Mouse (Mus musculus): ENCODE data around the gene Proser3. TPM values are rescaled to one million over a fixed set of nuclear protein-coding genes. Genes with fewer than 3 reads are reported as not detected.

Proser3 gene
- polyA plus RNA-seq, 1 experiment, result 3.8 TPM

GRCm38 (mm10) chr7:30525954-30526353 lies 26.1 kb downstream of the Proser3 start:
- Histone ChIP-seq H3K4me2 (ENCODE audit: low read depth) (peak overlapping the region; percentile 13), H3K36me3 (ENCODE audit: control insufficient read depth, insufficient read depth) (peaks cover 10% of the 10 kb centered on the region), H3K79me2 (ENCODE audit: control insufficient read depth, insufficient read depth) (no peaks in the 10 kb centered on the region), H3K27me3 (ENCODE audit: control insufficient read depth, insufficient read depth, insufficient read length) (no peaks in the 10 kb centered on the region), H3K4me3 (no peak overlapping the region), H3ac (ENCODE audit: control insufficient read depth, insufficient read length) (no peak overlapping the region)
- TF ChIP-seq REST (IDR thresholded peaks at IDR 0.05; ENCODE audit: insufficient read depth, insufficient read length) (no peak), CEBPB (IDR thresholded peaks at IDR 0.05; ENCODE audit: insufficient read depth, poor library complexity, severe bottlenecking) (no peak), USF1 (IDR thresholded peaks at IDR 0.05; ENCODE audit: low read depth) (peak; percentile 3)

- Histone ChIP-seq H3ac (ENCODE audit: control insufficient read depth, insufficient read length) (no peak overlapping the region), H3K79me2 (ENCODE audit: control insufficient read depth, insufficient read depth) (no peaks in the 10 kb centered on the region), H3K27me3 (ENCODE audit: control insufficient read depth, insufficient read depth, insufficient read length) (no peaks in the 10 kb centered on the region), H3K4me2 (ENCODE audit: low read depth) (peak overlapping the region; percentile 15), H3K4me3 (no peak overlapping the region), H3K36me3 (ENCODE audit: control insufficient read depth, insufficient read depth) (peaks cover 7% of the 10 kb centered on the region)
- no peak for TF ChIP-seq MYOG (IDR thresholded peaks at IDR 0.05; ENCODE audit: control insufficient read depth in 1 of 3, insufficient read depth in 1 of 3, insufficient read length in 2 of 3, low read depth in 2 of 3)
- no peak for TF ChIP-seq POLR2AphosphoS2 (IDR thresholded peaks at IDR 0.05; ENCODE audit: insufficient read length, low read depth)
- peak; percentile 14 for TF ChIP-seq POLR2A (IDR thresholded peaks at IDR 0.05; ENCODE audit: insufficient read length, low read depth)
- TF ChIP-seq USF1 (IDR thresholded peaks at IDR 0.05; ENCODE audit: low read depth), result no peak
- TF ChIP-seq CEBPB (IDR thresholded peaks at IDR 0.05; ENCODE audit: insufficient read depth, poor library complexity, severe bottlenecking), result peak; percentile 96
These were observed 27.6 kb downstream of the Proser3 start for GRCm38 (mm10) chr7:30524487-30524886.

GRCm38 (mm10) chr7:30522871-30523270 lies 29.2 kb downstream of the Proser3 start:
- H3K4me3 ChIP-seq, result no peak overlapping the region
- H3K4me2 ChIP-seq (ENCODE audit: low read depth), result peak overlapping the region; percentile 38
- no peak overlapping the region for H3ac ChIP-seq (ENCODE audit: control insufficient read depth, insufficient read length)
- TF ChIP-seq MYOD1 (IDR thresholded peaks at IDR 0.05; ENCODE audit: control insufficient read depth in 1 of 3, insufficient read length in 2 of 3, low read depth in 2 of 3) (no peak), E2F4 (IDR thresholded peaks at IDR 0.05; ENCODE audit: insufficient read depth) (no peak), USF1 (IDR thresholded peaks at IDR 0.05; ENCODE audit: low read depth) (no peak), POLR2AphosphoS2 (IDR thresholded peaks at IDR 0.05; ENCODE audit: insufficient read length, low read depth) (no peak)
- H3K36me3 ChIP-seq (ENCODE audit: control insufficient read depth, insufficient read depth), result no peaks in the 10 kb centered on the region
- no peaks in the 10 kb centered on the region for H3K27me3 ChIP-seq (ENCODE audit: control insufficient read depth, insufficient read depth, insufficient read length)
- H3K79me2 ChIP-seq (ENCODE audit: control insufficient read depth, insufficient read depth), result no peaks in the 10 kb centered on the region

- no peak overlapping the region for H3K4me2 ChIP-seq (ENCODE audit: low read depth)
- H3ac ChIP-seq (ENCODE audit: control insufficient read depth, insufficient read length), result no peak overlapping the region
- H3K27me3 ChIP-seq (ENCODE audit: control insufficient read depth, insufficient read depth, insufficient read length), result no peaks in the 10 kb centered on the region
- H3K79me2 ChIP-seq (ENCODE audit: control insufficient read depth, insufficient read depth), result no peaks in the 10 kb centered on the region
- no peak overlapping the region for H3K4me3 ChIP-seq
- no peaks in the 10 kb centered on the region for H3K36me3 ChIP-seq (ENCODE audit: control insufficient read depth, insufficient read depth)
- TF ChIP-seq POLR2A (IDR thresholded peaks at IDR 0.05; ENCODE audit: insufficient read length, low read depth) (peak; percentile 49), CEBPB (IDR thresholded peaks at IDR 0.05; ENCODE audit: insufficient read depth, poor library complexity, severe bottlenecking) (no peak)
These were observed 31.2 kb downstream of the Proser3 start for GRCm38 (mm10) chr7:30520856-30521255.

- Histone ChIP-seq H3K4me3 (no peak overlapping the region), H3K36me3 (ENCODE audit: control insufficient read depth, insufficient read depth) (no peaks in the 10 kb centered on the region), H3K27me3 (ENCODE audit: control insufficient read depth, insufficient read depth, insufficient read length) (no peaks in the 10 kb centered on the region), H3K79me2 (ENCODE audit: control insufficient read depth, insufficient read depth) (no peaks in the 10 kb centered on the region), H3ac (ENCODE audit: control insufficient read depth, insufficient read length) (no peak overlapping the region), H3K4me2 (ENCODE audit: low read depth) (no peak overlapping the region)
- TF ChIP-seq SRF (IDR thresholded peaks at IDR 0.05; ENCODE audit: control insufficient read depth, insufficient read length, low read depth), result no peak
- peak; percentile 90 for TF ChIP-seq POLR2AphosphoS2 (IDR thresholded peaks at IDR 0.05; ENCODE audit: insufficient read length, low read depth)
- TF ChIP-seq TCF12 (IDR thresholded peaks at IDR 0.05; ENCODE audit: insufficient read depth, poor library complexity, severe bottlenecking), result no peak
- TF ChIP-seq REST (IDR thresholded peaks at IDR 0.05; ENCODE audit: insufficient read depth, insufficient read length), result no peak
- no peak for TF ChIP-seq CEBPB (IDR thresholded peaks at IDR 0.05; ENCODE audit: insufficient read depth, poor library complexity, severe bottlenecking)
These were observed 31.7 kb downstream of the Proser3 start for GRCm38 (mm10) chr7:30520396-30520795.

GRCm38 (mm10) chr7:30518325-30518724 lies 33.8 kb downstream of the Proser3 start:
- no peaks in the 10 kb centered on the region for H3K79me2 ChIP-seq (ENCODE audit: control insufficient read depth, insufficient read depth)
- no peaks in the 10 kb centered on the region for H3K36me3 ChIP-seq (ENCODE audit: control insufficient read depth, insufficient read depth)
- no peak overlapping the region for H3K4me3 ChIP-seq
- peaks cover 11% of the 10 kb centered on the region for H3K27me3 ChIP-seq (ENCODE audit: control insufficient read depth, insufficient read depth, insufficient read length)
- no peak overlapping the region for H3ac ChIP-seq (ENCODE audit: control insufficient read depth, insufficient read length)
- TF ChIP-seq POLR2AphosphoS2 (IDR thresholded peaks at IDR 0.05; ENCODE audit: insufficient read length, low read depth), result no peak
- TF ChIP-seq POLR2A (IDR thresholded peaks at IDR 0.05; ENCODE audit: insufficient read length, low read depth), result no peak
- no peak for TF ChIP-seq CEBPB (IDR thresholded peaks at IDR 0.05; ENCODE audit: insufficient read depth, poor library complexity, severe bottlenecking)
- TF ChIP-seq REST (IDR thresholded peaks at IDR 0.05; ENCODE audit: insufficient read depth, insufficient read length), result no peak
- TF ChIP-seq MYOD1 (IDR thresholded peaks at IDR 0.05; ENCODE audit: control insufficient read depth in 1 of 3, insufficient read length in 2 of 3, low read depth in 2 of 3), result no peak
- no peak for TF ChIP-seq MYOG (IDR thresholded peaks at IDR 0.05; ENCODE audit: control insufficient read depth in 1 of 3, insufficient read depth in 1 of 3, insufficient read length in 2 of 3, low read depth in 2 of 3)
- TF ChIP-seq TCF3 (IDR thresholded peaks at IDR 0.05; ENCODE audit: insufficient read length, low read depth), result no peak
- no peak for TF ChIP-seq E2F4 (IDR thresholded peaks at IDR 0.05; ENCODE audit: insufficient read depth)
- no peak for TF ChIP-seq MAX (IDR thresholded peaks at IDR 0.05; ENCODE audit: low read depth)
- no peak overlapping the region for H3K4me2 ChIP-seq (ENCODE audit: low read depth)

Measured in myocyte (in vitro differentiated cells).